Mouse (Mus musculus): Measurements from ENCODE around the gene Ncor2. TPM values are rescaled to one million over a fixed set of nuclear protein-coding genes. Genes with fewer than 3 reads are reported as not detected.

Gene Ncor2
- total and polyA plus RNA-seq, 3 experiments: 5.0 to 46.8 TPM; not detected in 1

DNA sequence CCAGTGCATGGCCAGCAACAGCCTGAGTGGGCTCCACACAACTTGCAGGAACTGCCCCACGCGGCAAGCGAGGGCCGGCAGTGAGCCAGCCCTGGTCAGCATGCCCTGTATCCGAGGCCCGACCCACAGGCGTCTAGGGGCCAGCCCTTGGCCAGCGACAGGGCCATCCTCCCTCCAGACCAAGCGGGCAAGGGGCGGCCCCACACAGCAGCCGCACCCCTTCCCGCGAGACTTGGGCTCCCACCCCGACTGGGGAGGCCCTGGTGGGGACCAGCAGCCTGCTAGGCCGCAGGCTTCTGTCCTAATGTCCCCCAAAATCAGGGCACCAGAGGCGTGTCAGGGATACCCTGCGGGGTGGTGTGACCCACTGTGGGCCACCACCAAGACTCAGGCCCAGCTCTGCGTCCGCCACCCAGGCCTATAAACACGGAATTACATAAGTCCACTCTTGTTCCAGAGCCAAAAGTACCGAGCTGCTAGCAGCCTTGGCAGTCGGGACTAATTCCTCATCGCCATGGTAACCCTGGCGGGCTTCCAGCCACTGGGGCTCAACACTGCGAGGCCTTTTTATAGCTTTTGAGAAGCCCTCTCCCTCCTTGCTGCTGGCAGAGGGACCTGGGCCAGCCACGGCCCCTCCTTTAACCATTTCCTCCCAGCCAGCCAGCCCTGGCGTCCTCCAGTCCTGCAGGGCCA, 38.0 kb downstream of the Ncor2 start (continued):
- peak; percentile 28; the same call in 1 of the 2 replicates for TF ChIP-seq MEF2A (IDR thresholded peaks at IDR 0.05; ENCODE audit: extremely low read depth, insufficient replicate concordance, low read depth, low read length, poor library complexity, severe bottlenecking)
- TF ChIP-seq USF1 (IDR thresholded peaks at IDR 0.05; ENCODE audit: low read depth, low read length): no peak
- no peak for TF ChIP-seq MYB (IDR thresholded peaks at IDR 0.05; ENCODE audit: low read depth, low read length)
- TF ChIP-seq POLR2AphosphoS5 (IDR thresholded peaks at IDR 0.05; ENCODE audit: borderline replicate concordance, low read depth, low read length): no peak
- no peak for TF ChIP-seq ZMIZ1 (IDR thresholded peaks at IDR 0.05; ENCODE audit: low read depth, low read length)
- peak; percentile 20; the same call in 1 of the 2 replicates for TF ChIP-seq NELFE (IDR thresholded peaks at IDR 0.05; ENCODE audit: low read depth, low read length)
- no peak; the same call in 1 of the 2 replicates for TF ChIP-seq MAX (IDR thresholded peaks at IDR 0.05; ENCODE audit: low read length)
- no peak for TF ChIP-seq POLR2AphosphoS2 (IDR thresholded peaks at IDR 0.05; ENCODE audit: low read length)
- TF ChIP-seq USF2 (IDR thresholded peaks at IDR 0.05; ENCODE audit: borderline replicate concordance in 1 of 2, insufficient read depth in 1 of 2, low read depth in 1 of 2, low read length in 2 of 2): no peak
- TF ChIP-seq GABPA (IDR thresholded peaks at IDR 0.05; ENCODE audit: low read depth, low read length): no peak
- no peak for TF ChIP-seq SMC3 (IDR thresholded peaks at IDR 0.05; ENCODE audit: low read depth, low read length)
- peak; percentile 47; the same call in 1 of the 2 replicates for TF ChIP-seq ETS1 (IDR thresholded peaks at IDR 0.05; ENCODE audit: low read depth, low read length)
- no peak for TF ChIP-seq TAL1 (IDR thresholded peaks at IDR 0.05; ENCODE audit: low read length)
- no peak for TF ChIP-seq RAD21 (IDR thresholded peaks at IDR 0.05; ENCODE audit: low read depth, low read length)
- peak; percentile 67 for TF ChIP-seq SIN3A (IDR thresholded peaks at IDR 0.05; ENCODE audit: low read length)
- TF ChIP-seq RCOR1 (IDR thresholded peaks at IDR 0.05; ENCODE audit: low read depth, low read length): no peak
- no peak for TF ChIP-seq TBP (IDR thresholded peaks at IDR 0.05; ENCODE audit: low read depth, low read length)
- TF ChIP-seq HCFC1 (IDR thresholded peaks at IDR 0.05; ENCODE audit: low read depth, low read length): 0 out of 2 replicates have a peak, but pooled peaks have one; percentile 20
- TF ChIP-seq MYC (IDR thresholded peaks at IDR 0.05; ENCODE audit: low read depth, low read length): no peak
- TF ChIP-seq TCF12 (IDR thresholded peaks at IDR 0.05; ENCODE audit: low read depth, low read length): no peak
- no peak for TF ChIP-seq EP300 (IDR thresholded peaks at IDR 0.05; ENCODE audit: low read depth in 1 of 2, low read length in 2 of 2)

DNA sequence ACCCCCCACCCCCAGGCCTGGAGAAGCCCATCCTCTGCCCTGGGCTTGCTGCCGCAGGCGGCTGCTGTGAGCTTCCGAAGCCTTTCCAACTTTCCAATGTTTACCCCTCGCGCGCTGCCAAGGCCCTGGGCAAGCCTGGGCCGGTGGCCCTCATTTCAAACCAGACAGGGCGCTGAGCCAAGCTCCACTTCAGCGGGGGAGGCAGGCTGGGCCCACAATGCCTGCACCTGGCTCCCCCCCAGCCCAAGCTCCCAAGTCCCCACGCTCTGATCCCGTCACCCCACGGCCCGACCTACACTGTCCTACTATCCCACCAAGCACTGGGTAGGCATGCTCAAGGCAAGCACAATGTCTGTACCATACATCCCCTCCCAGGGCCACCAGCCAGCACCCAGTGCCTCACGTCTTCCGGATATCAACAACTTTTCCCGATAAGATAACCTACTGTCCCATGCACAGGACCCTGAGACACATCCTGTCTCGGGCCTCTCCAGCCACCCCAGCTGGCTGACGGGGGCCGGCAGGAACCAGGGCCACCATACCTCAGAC, 38.8 kb downstream of the Ncor2 start:
- Histone ChIP-seq H3K4me1 (ENCODE audit: control insufficient read depth in 1 of 2, insufficient read depth in 2 of 2, low read length in 2 of 2) (peaks cover 0 to 34% of the 10 kb centered on the region in 2 experiments; a peak in 3 of 4 replicates), H3K9ac (ENCODE audit: control insufficient read depth, low read depth, low read length, poor library complexity, severe bottlenecking) (peak overlapping the region; percentile 61), H3K27ac (ENCODE audit: control insufficient read depth, low read depth, low read length) (peak overlapping the region; percentile 85), H3K36me3 (ENCODE audit: control insufficient read depth in 1 of 2, insufficient read depth in 2 of 2, low read length in 2 of 2) (peaks cover 0 to 12% of the 10 kb centered on the region in 2 experiments; a peak in 2 of 4 replicates), H3K79me2 (ENCODE audit: control insufficient read depth, insufficient read depth, low read length, poor library complexity) (peaks cover 42% of the 10 kb centered on the region), H3K9me3 (replicated peaks; ENCODE audit: insufficient read depth, low read length) (no peaks in the 10 kb centered on the region), H3K27me3 (ENCODE audit: control insufficient read depth in 1 of 2, insufficient read depth in 2 of 2, low read length in 2 of 2) (no peaks in the 10 kb centered on the region), H3K4me3 (ENCODE audit: control insufficient read depth in 1 of 2, insufficient read depth in 1 of 2, low read depth in 2 of 2, low read length in 2 of 2) (peak overlapping the region; percentile 57 to 64)
- peak; percentile 62 for DNase-seq (ENCODE audit: low read depth, low spot score)
- TF ChIP-seq TCF12 (IDR thresholded peaks at IDR 0.05; ENCODE audit: low read depth, low read length) (peak; percentile 65), SIN3A (IDR thresholded peaks at IDR 0.05; ENCODE audit: low read length) (peak; percentile 67; the same call in 1 of the 2 replicates), NELFE (IDR thresholded peaks at IDR 0.05; ENCODE audit: low read depth, low read length) (peak; percentile 40), ELF1 (IDR thresholded peaks at IDR 0.05; ENCODE audit: low read depth, low read length) (peak; percentile 49; the same call in 1 of the 2 replicates), ZKSCAN1 (IDR thresholded peaks at IDR 0.05; ENCODE audit: low read depth, low read length) (no peak), EP300 (IDR thresholded peaks at IDR 0.05; ENCODE audit: low read depth in 1 of 2, low read length in 2 of 2) (peak; percentile 62 to 71), ETS1 (IDR thresholded peaks at IDR 0.05; ENCODE audit: low read depth, low read length) (peak; percentile 62), MXI1 (IDR thresholded peaks at IDR 0.05; ENCODE audit: low read depth, low read length) (peak; percentile 72; the same call in 1 of the 2 replicates), ZMIZ1 (IDR thresholded peaks at IDR 0.05; ENCODE audit: low read depth, low read length) (no peak), BHLHE40 (IDR thresholded peaks at IDR 0.05; ENCODE audit: borderline replicate concordance, low read depth, low read length) (peak; percentile 55; the same call in 1 of the 2 replicates), RCOR1 (IDR thresholded peaks at IDR 0.05; ENCODE audit: low read depth, low read length) (peak; percentile 34; the same call in 1 of the 2 replicates), GATA1 (IDR thresholded peaks at IDR 0.05; ENCODE audit: low read depth, low read length) (peak; percentile 72), NRF1 (IDR thresholded peaks at IDR 0.05; ENCODE audit: insufficient read depth, low read depth, low read length, poor library complexity, severe bottlenecking) (peak; percentile 40; the same call in 1 of the 2 replicates), E2F4 (IDR thresholded peaks at IDR 0.05; ENCODE audit: borderline replicate concordance, low read depth, low read length) (no peak)
